ENCODE assay signal across 9 mouse cellular contexts in genomic region chr13:15543888-15544640, GRCm38 (mm10).
DNase-seq lines count a peak whose midpoint lies in the region; ATAC-seq and TF ChIP-seq lines count a peak whose summit lies in the region.
"Had no signal": no experiment of that assay in that cellular context is flagged by ENCODE, and none has a peak within 500 bp of the region (broad histone marks: within the 10 kb centered on the region; RNA-seq: fewer than 3 reads in every experiment).

No protein-coding gene starts in this region.

- ATAC-seq in kidney, postnatal 0 days (replicated peaks; ENCODE audit: low FRiP score, low read depth) = no peak; the same call in 1 of the 2 replicates
- peak; percentile 81 for ATAC-seq in neural tube, embryonic 11.5 days (ENCODE audit: insufficient read depth, low FRiP score, low TSS enrichment)
- no peak for ATAC-seq in stomach, postnatal 0 days (ENCODE audit: low FRiP score, low TSS enrichment)

- no peaks in the 10 kb centered on the region for H3K9me3 ChIP-seq in kidney, postnatal 0 days (replicated peaks; ENCODE audit: low read length)
- no peaks in the 10 kb centered on the region for H3K9me3 ChIP-seq in neural tube, embryonic 11.5 days (ENCODE audit: control insufficient read depth, low read length)
- no peaks in the 10 kb centered on the region for H3K9me3 ChIP-seq in stomach, postnatal 0 days (ENCODE audit: control insufficient read depth, low read length)

- 25% methylated on average over 7 of the region's 7 CpGs for WGBS in kidney, postnatal 0 days
- 19% methylated on average over 7 of the region's 7 CpGs for WGBS in neural tube, embryonic 11.5 days
- WGBS in stomach, postnatal 0 days = 44% methylated on average over 7 of the region's 7 CpGs

- peak overlapping the region; percentile 98; the same call in 1 of the 2 replicates for H3K27ac ChIP-seq in embryonic fibroblast, embryonic 13.5 days (ENCODE audit: insufficient read depth, low read length)
- no peak overlapping the region for H3K27ac ChIP-seq in kidney, postnatal 0 days
- peak overlapping the region; percentile 63 for H3K27ac ChIP-seq in neural tube, embryonic 11.5 days (ENCODE audit: low read depth, low read length)
- H3K27ac ChIP-seq in stomach, postnatal 0 days (replicated peaks) = no peak overlapping the region

- H3K4me3 ChIP-seq in embryonic fibroblast, embryonic 13.5 days (ENCODE audit: insufficient read depth, low read length) = no peak overlapping the region
- no peak overlapping the region for H3K4me3 ChIP-seq in kidney, postnatal 0 days (replicated peaks; ENCODE audit: low read depth, low read length)
- H3K4me3 ChIP-seq in neural tube, embryonic 11.5 days (ENCODE audit: low read depth, low read length) = no peak overlapping the region
- H3K4me3 ChIP-seq in stomach, postnatal 0 days (ENCODE audit: low read depth, low read length) = no peak overlapping the region

- H3K4me1 ChIP-seq in embryonic fibroblast, embryonic 13.5 days (ENCODE audit: control insufficient read depth, insufficient read depth, low read length) = peaks cover 29% of the 10 kb centered on the region
- peaks cover 13% of the 10 kb centered on the region for H3K4me1 ChIP-seq in kidney, postnatal 0 days (replicated peaks; ENCODE audit: insufficient read depth, low read length)
- H3K4me1 ChIP-seq in neural tube, embryonic 11.5 days (ENCODE audit: control insufficient read depth, insufficient read depth, low read length) = peaks cover 56% of the 10 kb centered on the region
- peaks cover 11% of the 10 kb centered on the region for H3K4me1 ChIP-seq in stomach, postnatal 0 days (replicated peaks; ENCODE audit: control insufficient read depth, insufficient read depth)

- no peak for TF ChIP-seq CTCF in embryonic fibroblast, embryonic 13.5 days (IDR thresholded peaks at IDR 0.05; ENCODE audit: borderline replicate concordance, insufficient read depth, low read length)
- TF ChIP-seq CTCF in kidney, postnatal 0 days (IDR thresholded peaks at IDR 0.05; ENCODE audit: low read depth) = no peak
- TF ChIP-seq CTCF in stomach, postnatal 0 days (IDR thresholded peaks at IDR 0.05; ENCODE audit: low read depth) = no peak

- no peak overlapping the region for H3K4me2 ChIP-seq in kidney, postnatal 0 days (ENCODE audit: low read length)
- no peak overlapping the region for H3K4me2 ChIP-seq in neural tube, embryonic 11.5 days (ENCODE audit: low read depth)
- H3K4me2 ChIP-seq in stomach, postnatal 0 days (replicated peaks; ENCODE audit: low read depth) = no peak overlapping the region

- H3K36me3 ChIP-seq in kidney, postnatal 0 days (ENCODE audit: insufficient read depth, low read length) = no peaks in the 10 kb centered on the region
- H3K36me3 ChIP-seq in neural tube, embryonic 11.5 days (ENCODE audit: control insufficient read depth, insufficient read depth, low read length) = no peaks in the 10 kb centered on the region
- no peaks in the 10 kb centered on the region for H3K36me3 ChIP-seq in stomach, postnatal 0 days (ENCODE audit: control insufficient read depth, insufficient read depth, low read length)

- DNase-seq in left cerebral cortex, adult 9 months (ENCODE audit: low spot score in 2 of 2) = peak; percentile 15 to 37
- DNase-seq in left cerebral cortex, adult 11 months (ENCODE audit: low spot score) = no peak
- DNase-seq in kidney, postnatal 0 days (ENCODE audit: low spot score) = peak; percentile 76
- peak; percentile 63 for DNase-seq in neural tube, embryonic 11.5 days (ENCODE audit: low spot score)
- DNase-seq in gastrocnemius, postnatal 25 days = no peak
- DNase-seq in adrenal gland, adult (ENCODE audit: inconsistent age in 2 of 2, low spot score in 1 of 2) = no peak
- no peak for DNase-seq in stomach, postnatal 0 days (ENCODE audit: low spot score)
- DNase-seq: adrenal gland, adult 2 months had no signal

- no peak for TF ChIP-seq POLR2A in embryonic fibroblast, embryonic 13.5 days (IDR thresholded peaks at IDR 0.05; ENCODE audit: low read depth, low read length)

- TF ChIP-seq EP300 in stomach, postnatal 0 days (optimal IDR thresholded peaks at IDR 0.05) = no peak

- H3K27me3 ChIP-seq in kidney, postnatal 0 days (ENCODE audit: insufficient read depth, low read length) = no peaks in the 10 kb centered on the region
- H3K27me3 ChIP-seq in neural tube, embryonic 11.5 days (ENCODE audit: control insufficient read depth, insufficient read depth, low read length) = no peaks in the 10 kb centered on the region
- H3K27me3 ChIP-seq in stomach, postnatal 0 days (ENCODE audit: control insufficient read depth, insufficient read depth, low read length) = no peaks in the 10 kb centered on the region

- H3K9ac ChIP-seq in kidney, postnatal 0 days (ENCODE audit: low read depth, low read length) = no peak overlapping the region
- H3K9ac ChIP-seq in neural tube, embryonic 11.5 days (ENCODE audit: low read length) = no peak overlapping the region
- no peak overlapping the region for H3K9ac ChIP-seq in stomach, postnatal 0 days (ENCODE audit: low read length)

Comparison
In these comparisons a context has a peak if more than half of its experiments do, and no peak if none do; other contexts are left out.
1. DNase-seq: peak in left cerebral cortex, adult 9 months (2 of 2), kidney, postnatal 0 days (single experiment) and neural tube, embryonic 11.5 days (single experiment); none in left cerebral cortex, adult 11 months (single experiment), gastrocnemius, postnatal 25 days (single experiment), adrenal gland, adult (0 of 2) and stomach, postnatal 0 days (single experiment).
2. H3K27ac ChIP-seq: peak in embryonic fibroblast, embryonic 13.5 days (single experiment) and neural tube, embryonic 11.5 days (single experiment); none in kidney, postnatal 0 days (single experiment) and stomach, postnatal 0 days (single experiment).